Mouse (Mus musculus) spleen, adult 18-20 months (tissue): ENCODE measurements around the gene Prkcd.

ENCODE experiments used
- DNase-seq, 2 experiments: peaks; one replicate each; pipeline ENCODE4 v3.0.0; 2022; ENCODE audit warnings: mixed read lengths in 2 of 2

Prkcd gene

GRCm38 (mm10) chr14:30570303-30570702 lies 55.7 kb downstream of the Prkcd start:
- DNase-seq: no peak

DNA sequence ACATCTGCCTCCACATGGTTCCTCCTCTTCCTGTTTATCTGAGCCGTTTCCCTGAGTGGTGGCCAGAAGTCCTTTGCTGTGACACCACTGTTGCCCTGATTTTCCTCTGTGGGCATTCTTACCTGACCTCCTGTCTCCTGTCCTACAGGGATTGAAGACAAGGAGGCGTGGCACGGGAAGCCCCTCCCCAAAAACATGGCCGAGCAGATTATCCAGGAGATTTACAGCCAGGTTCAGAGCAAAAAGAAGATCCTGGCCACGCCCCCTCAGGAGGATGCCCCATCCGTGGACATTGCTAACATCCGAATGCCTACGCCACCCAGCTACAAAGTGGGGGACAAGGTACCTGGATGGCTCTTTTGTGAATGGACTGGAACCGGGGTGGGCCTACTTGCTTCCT lies 58.0 kb downstream of the Prkcd start:
- DNase-seq: no peak

DNA sequence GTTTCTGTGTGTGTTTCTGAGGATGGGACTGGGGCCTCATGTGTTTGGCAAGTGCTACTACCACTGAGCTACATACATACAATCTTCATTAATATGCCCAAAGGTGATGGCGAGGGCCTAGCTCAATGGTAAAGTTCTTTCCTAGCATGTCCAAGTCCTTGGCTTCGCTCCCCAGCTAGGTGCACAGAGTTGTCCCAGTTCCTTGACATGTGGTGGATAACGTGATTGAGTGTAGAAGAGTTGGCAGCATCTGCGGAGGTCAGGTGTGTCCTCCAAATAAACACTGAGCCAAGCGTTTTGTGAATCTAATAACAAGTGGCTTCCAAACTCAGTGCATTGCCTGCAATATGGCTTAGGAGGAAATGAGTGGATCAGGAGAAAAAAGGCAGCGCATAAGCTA lies 59.7 kb downstream of the Prkcd start:
- no peak for DNase-seq

GRCm38 (mm10) chr14:30564451-30564850 lies 61.6 kb downstream of the Prkcd start:
- DNase-seq: no peak

DNA sequence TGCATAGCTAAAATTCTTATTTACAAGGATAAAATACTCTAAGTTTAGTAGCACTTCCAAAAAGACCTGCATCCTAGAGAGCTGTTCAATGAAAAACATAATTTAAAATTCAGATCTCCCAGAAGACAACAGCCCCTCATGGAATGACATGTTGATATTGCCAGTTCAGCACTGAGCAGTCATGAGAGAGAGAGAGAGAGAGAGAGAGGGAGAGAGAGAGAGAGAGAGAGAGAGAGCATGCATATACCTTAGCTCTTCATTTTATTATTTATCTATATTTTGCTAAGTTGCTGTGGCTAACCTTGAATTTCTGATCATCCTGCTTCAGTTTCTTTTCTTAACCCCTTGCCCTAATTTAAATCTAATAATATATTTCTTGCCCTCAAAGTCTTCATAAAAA lies 63.7 kb downstream of the Prkcd start:
- no peak for DNase-seq

DNA sequence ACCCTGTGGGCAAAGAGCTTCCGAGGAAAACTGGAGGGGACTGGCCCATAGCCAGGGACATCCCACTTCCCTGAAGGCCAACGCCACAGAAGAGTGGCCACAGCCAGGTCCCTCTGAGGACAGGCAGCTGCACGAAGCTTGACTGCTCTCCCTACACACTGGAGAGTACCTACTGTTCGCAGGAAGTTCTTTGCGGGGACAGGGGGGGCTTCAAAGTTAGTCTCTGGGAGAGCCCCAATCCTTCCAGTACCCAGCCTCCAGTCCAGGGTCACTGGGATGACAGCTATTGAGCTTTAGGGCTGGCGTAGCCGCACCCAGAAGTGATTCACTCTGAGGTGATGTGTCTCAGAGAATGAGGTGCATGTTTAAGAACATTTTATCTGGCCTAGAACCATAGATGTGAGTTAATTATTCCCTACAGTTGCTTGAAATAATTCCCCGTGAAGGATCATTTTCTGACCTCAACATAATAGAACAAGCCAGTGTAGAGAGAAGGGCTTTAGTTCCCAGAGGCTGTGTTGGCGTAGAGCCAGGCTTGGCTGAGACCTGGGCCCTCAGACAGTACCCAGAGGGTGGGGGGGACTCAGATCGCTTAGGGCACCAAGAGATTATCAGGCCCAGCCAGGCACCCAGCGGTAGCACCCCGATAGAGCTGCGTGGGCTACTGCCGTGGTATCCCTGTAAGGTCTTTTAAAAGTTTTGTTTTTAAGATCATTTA lies 64.4 kb downstream of the Prkcd start:
- no peak for DNase-seq

DNA sequence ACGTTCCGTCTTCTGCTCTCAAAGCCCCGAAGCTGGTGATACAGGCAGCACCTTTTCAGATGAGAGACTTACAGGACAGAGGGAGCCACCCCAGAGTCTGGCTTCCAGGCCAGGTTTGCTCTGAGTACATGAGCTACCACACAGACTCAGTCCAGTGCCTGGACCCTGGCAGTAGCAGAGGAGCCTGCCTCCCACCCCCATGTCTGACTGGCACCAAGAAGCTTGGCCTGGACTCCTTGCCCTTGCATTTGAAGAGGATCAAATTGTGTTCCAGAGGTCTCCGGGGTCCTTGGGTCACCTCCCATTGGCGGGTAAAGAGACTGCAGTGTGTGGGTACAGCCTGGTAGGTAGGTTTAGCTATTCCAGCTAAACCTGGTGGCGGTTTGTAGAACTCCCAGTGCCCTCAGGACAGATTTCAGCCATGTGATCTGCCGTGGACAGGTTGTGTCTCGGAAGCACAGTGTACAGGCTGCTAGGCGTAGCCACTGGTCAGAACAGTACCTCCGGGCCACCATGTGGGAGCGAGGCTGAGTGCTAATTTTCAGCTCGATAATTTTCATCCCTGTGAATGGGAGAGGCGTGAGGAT lies 65.1 kb downstream of the Prkcd start:
- no peak for DNase-seq

DNA sequence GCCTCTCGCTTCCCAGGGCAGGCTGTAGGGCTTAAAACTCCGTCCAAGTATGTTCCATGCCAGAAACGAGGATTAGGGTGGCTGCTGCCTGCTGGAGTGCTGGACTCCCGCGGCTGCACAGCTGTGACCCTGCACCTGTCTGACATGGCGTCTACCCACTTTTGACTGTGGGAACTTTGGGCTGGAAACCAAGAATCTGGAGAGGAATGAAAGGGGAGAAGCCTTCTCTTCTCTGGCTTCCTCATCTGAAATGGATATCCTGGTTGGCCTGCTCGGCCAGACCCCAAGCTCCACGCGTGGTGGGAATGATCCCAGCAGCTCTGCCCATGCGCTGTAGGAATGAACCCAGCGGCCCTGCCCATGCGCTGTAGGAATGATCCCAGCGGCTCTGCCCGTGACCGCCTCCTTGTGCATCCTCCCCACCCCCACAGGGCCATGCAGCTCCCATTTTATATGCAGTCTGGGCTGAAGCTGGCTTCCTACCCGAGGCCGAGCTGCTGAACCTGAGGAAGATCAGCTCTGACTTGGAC lies 66.6 kb downstream of the Prkcd start:
- no peak for DNase-seq

- no peak for DNase-seq
These were observed 68.3 kb downstream of the Prkcd start for GRCm38 (mm10) chr14:30557730-30558129.

GRCm38 (mm10) chr14:30556651-30557050 lies 69.4 kb downstream of the Prkcd start:
- DNase-seq: no peak

- DNase-seq: no peak
These were observed 72.8 kb downstream of the Prkcd start for GRCm38 (mm10) chr14:30553185-30553584.

- no peak for DNase-seq
These were observed 74.0 kb downstream of the Prkcd start for GRCm38 (mm10) chr14:30551981-30552380.

- DNase-seq: no peak
These were observed 74.5 kb downstream of the Prkcd start for GRCm38 (mm10) chr14:30551509-30551908.

DNA sequence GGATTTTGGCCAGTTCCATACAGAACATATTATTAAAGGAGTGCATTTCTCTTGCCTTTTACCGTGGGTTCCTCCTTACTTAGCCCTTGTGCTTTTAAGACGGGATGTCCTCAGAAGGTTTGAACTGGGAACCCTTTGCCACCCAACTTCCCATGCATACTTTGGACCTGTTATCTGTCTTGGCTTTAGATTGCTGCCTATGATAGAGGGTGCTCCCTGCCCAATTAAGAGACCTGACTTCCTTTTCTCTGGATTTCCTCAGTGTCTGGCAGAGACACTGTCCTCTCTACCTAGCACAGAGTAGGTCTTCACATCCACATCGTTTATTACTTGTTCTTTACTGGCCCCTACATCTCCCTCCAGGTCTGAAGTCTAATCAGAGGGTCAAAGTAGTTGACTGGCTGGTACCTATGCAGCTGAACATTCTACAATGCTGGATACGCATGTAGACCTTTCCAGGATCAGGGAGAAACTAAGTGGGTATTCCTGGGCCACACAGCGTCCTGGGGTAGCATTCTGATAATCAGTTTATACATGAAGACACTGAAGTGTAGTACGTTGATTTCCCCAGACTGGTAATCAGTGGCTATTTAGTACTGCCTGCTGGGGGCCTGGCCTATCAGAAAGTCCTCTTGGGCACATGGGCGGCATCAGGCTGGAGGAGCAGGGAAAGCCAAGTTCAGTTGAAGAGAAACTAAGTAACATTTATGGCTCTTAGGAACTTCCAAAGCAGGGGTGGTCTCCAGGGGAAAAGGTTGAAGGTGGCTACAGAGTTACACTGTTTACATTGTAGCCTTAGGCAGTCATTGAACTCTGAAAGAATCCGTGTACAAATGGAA lies 75.6 kb downstream of the Prkcd start:
- no peak for DNase-seq

- peak; percentile 26 to 47 for DNase-seq
These were observed 76.2 kb downstream of the Prkcd start for GRCm38 (mm10) chr14:30549777-30550149.

DNA sequence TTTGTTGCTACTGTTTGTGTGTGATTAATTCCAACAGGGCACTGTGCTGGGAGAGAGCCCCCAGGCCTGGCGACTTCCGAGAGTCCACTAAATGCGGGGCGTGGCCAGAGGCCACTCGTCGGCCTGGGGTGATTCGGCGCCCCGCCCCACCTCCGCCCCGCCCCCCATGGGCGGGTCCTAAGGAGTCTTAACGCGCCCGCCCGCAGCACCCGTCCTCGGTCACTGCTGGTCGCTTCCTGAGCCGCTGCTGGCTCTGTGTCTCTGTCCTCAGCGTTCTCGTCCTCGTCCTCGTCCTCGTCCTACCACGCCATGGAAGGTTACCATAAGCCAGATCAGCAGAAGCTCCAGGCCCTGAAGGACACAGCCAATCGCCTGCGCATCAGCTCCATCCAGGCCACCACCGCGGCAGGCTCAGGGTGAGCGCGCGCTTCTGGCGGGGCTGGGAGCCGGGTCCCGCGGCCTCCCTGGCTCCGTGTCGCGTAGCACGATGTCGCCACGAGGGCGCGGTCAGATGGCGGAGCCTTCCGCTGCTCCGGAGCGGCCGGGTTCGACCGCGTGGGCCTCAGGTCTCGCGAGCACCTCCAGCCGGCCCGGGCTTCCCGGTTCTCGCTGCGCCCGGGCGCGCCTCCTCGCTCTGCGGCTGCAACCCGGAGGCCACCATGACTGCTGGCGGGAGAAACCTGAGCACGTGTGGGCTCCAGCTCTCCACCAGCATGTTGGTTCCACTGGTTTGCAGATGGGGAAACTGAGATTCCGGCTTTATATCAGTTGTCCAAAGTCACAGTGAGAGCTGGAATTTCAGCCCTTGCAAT lies 76.8 kb downstream of the Prkcd start:
- DNase-seq: peak; percentile 90 to 98

DNA sequence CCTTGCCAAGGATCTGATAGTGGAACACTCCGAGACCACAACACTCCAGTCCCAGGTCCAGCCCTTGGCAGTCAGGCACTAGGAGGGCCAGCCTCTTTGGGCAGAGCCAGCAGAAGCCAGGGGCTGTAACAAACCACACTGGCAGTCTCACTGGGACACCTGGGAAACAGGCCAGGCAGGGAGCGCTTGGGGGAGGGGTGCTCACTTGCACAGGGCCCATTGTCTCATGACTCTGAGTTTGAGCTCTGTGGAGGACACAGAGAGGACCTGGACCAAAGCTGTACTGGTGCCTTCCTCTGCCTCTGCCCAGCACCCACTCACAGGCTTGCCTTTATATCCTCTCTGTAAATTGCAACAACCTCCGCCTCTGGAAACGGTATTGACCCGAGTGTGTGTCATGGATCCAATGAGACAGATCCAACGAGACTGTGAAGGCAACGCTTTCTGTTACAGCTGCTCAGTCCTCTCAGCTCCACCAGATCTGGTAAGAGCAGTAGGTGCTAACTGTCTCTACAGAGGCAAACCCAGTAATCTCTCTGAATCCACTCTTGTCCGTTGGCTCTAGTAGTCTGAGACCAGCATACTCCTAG lies 77.8 kb downstream of the Prkcd start, which contains the start of gene Tkt:
TSS of gene Tkt (plus strand) at position 229 of the 590 bp plus-strand sequence.
- no peak for DNase-seq
